Mouse (Mus musculus) telencephalon, adult 2 months (tissue): ENCODE measurements at regions not wholly inside any gene's neighbourhood (a gene's known extent, or its start where the extent isn't known, plus 50 kb on each side); places are given as distances from the start of the nearest gene placed in this dataset.

ENCODE experiments used
- DNase-seq: peaks from one replicate; pipeline ENCODE4 v3.0.0-alpha.2; 2011; ENCODE audit warnings: low read depth, low spot score

- DNase-seq = no peak
Measured at GRCm38 (mm10) chr15:17569205-17569604, 840.6 kb downstream of the Cdh9 start.

GRCm38 (mm10) chr15:17588617-17589016 lies 860.1 kb downstream of the Cdh9 start:
- no peak for DNase-seq

GRCm38 (mm10) chr15:17604402-17604801 lies 875.8 kb downstream of the Cdh9 start:
- DNase-seq = peak; percentile 4

GRCm38 (mm10) chr15:17614945-17615344 lies 886.4 kb downstream of the Cdh9 start:
- DNase-seq = peak; percentile 41

- no peak for DNase-seq
Measured at GRCm38 (mm10) chr15:17641218-17641617, 912.7 kb downstream of the Cdh9 start.
